Mouse (Mus musculus) lung, postnatal 10 days (tissue): ENCODE data around the gene Abhd12b.

Source experiments
- DNase-seq: peaks from one replicate; pipeline ENCODE4 v3.0.0; 2021

Gene Abhd12b

DNA sequence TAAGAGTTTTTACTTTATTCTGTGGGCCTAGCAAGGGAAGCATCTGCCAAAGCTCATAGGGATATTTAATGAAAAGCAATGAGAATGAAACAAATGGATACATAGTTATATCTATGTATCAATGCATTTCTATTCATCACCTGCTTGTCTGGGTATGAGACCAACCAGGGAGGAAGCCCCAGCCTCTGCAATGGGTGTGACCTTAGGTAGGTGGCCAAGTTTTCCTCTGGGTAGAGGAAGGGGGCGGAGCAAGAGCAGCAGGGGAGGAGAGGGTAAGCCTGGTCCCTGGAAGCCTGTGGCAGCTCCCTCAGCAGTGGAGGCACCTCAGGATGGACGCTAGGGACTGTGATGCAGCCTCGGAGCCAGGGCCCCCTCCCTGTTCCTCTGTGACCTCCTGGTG, at the start of gene Abhd12b:
Gene Abhd12b, plus strand, starts transcription at position 301 of the 400 bp plus-strand sequence.
- no peak for DNase-seq

DNA sequence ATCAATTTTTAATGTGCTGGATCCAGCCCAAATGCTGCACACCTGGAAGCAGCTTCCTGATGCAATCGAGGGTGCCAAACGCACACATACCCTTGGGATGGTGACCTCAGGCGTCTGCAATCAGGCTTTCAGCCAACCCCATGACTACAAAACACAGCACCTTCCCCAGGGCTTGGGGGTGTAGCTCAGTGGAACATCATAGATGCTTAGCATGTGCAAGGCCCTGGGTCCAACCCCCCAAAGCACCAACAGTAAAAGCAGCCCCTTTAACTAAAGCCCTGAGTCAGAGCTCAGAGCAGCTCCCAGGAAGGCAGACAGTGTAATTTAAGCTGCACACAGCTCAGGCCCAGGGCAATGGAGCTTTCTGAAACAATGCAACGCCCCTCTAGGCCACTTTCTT, 49.7 kb upstream of the Abhd12b start:
- DNase-seq: no peak

GRCm38 (mm10) chr12:70104776-70105420, 49.0 kb upstream of the Abhd12b start:
- no peak for DNase-seq

- no peak for DNase-seq
Observed at GRCm38 (mm10) chr12:70105885-70106284, 48.1 kb upstream of the Abhd12b start.

- no peak for DNase-seq
Observed at GRCm38 (mm10) chr12:70106508-70106907, 47.4 kb upstream of the Abhd12b start.

DNA sequence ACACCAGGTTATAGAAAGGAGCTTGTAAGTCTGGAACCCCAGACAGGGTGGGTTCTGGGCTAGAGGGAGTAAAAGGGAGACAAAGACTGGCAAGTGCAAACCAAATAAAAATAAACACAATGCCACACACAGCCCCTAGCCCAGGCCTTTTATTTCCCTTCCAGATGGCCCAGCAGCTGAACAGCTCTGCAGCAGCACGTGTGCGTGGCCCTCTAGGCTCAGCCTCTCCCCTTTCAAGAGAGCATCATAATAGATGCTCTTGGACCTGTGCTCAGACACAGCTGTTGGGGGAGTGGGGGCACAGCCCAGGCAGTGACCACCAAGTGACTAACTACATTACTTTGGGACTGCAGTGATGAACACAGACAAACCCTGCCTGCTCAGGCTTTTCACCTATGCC, 45.8 kb upstream of the Abhd12b start:
- DNase-seq: no peak

DNA sequence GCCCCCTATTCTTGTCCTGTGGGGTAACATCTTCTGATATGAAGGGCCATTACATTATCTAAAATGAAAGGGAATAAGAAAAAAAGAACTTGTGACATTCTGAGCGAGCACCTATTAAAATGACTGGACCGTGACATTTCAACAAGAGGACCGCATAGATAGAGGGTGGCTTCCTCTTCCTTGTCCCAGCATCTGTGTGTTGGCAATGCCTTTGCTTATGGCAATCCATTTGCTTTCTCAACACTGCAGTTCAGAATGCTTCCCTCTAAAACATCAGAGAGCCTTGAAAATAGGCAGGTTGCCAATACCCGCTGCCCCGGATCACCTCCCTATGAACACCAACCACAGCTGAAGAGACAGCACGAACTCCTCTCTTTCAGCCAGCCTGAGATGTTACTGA, 44.0 kb upstream of the Abhd12b start:
- peak; percentile 45 for DNase-seq

DNA sequence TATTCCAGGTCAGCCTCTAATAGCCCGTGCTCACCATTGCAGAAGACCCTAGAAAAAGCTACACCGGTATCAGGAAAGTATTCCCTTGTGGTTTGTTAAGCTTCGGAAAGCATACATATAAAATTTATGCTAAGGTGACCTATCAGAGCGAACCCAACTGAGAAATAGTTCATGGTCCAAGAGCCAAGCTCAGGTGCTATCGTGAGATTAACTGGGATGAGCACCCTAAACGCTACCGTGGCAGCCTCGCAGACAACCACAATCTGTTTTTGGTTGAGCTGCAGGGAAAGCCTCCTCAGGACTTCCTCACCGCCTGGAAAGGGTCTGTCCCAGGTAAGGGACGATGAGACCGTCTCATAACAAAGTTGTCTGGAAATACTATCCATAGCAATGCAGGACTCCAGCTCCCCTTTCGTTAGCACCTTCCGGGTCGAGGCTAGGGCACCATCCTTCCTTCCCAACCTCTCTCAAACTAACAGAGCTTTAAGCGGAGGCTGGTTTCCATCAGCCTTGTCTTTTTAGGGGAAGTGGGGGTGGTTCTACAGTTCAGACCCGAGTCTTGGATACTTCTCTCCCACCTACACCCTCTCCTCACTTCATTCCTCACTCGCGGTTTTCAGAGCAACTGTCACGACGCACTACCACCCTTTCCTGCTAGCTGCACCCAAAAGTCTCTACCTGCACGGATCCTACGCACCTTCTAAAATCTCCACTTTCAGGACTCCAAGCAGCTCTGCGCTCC, 43.4 kb upstream of the Abhd12b start:
- DNase-seq: no peak

DNA sequence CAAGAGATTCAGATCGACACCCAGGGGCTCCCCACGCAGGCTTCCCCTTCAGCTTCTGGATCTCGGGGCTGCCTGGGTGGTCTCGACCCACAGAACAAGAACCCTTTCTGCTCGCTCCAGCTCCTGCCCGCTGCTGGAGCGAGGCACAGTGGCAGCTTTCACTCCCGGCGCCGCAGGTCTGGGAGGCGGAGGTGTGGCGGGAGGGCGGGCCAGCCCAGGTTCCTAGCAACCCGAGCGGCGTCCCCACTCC, 42.9 kb upstream of the Abhd12b start:
- no peak for DNase-seq

DNA sequence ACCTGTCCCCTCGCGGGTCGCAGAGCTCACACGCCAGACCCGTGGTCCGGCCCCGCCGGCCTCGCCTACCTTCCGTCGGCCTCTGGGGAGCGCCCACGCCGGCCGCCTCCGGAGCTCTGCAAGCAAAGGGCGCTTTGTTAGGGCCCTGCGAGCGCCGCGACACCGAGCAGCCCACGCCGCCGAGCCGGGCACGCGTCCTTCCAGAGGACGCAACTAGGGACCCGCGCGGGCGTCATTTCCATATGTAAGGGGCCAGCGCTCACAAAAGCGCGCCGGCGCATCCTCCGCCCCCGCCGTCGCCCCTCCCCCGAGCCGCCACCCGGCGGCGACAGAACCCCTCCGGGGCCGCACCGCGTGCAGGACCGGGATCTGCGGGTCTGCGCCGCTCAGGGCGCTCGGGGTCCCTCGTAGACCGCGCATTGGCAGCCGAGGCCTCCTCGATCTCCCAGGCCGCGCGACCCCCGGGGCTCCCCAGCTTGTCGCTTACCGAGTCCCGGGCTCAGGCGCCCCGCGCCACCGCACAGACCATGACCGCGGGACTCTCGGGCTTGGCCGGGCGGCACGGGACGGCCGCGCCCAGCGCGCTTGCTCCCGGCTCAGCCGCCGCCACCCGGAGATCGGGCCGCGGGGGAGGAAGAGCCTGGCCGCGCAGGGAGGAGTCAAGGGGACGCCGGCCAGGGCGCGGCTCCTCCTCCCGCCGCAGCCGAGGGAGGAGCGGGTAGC, 42.4 kb upstream of the Abhd12b start:
- DNase-seq: peak; percentile 85

- no peak for DNase-seq
Observed at GRCm38 (mm10) chr12:70112090-70112383, 41.9 kb upstream of the Abhd12b start.

DNA sequence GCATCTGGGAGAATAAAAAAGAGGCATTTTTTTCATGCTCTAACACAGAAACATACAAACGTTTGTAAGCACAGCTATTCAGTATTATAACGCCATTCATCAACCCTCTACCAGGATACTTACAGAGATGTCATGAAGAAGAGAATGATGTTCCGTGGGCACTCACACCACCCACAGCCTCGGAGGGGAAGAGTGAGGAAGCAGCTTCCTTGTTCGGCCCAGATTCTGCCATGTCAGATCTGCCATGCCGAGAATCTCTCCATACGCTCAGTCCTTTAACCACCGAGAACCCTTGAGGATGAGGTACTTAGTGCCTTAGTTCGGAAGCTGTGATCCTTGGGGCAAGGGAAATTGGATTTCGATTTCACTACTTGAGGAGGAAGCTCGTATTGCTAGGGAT, 40.6 kb upstream of the Abhd12b start, which contains the start of gene Nin:
Gene Nin, minus strand, starts transcription at position 367 of the 400 bp plus-strand sequence.
- DNase-seq: no peak

DNA sequence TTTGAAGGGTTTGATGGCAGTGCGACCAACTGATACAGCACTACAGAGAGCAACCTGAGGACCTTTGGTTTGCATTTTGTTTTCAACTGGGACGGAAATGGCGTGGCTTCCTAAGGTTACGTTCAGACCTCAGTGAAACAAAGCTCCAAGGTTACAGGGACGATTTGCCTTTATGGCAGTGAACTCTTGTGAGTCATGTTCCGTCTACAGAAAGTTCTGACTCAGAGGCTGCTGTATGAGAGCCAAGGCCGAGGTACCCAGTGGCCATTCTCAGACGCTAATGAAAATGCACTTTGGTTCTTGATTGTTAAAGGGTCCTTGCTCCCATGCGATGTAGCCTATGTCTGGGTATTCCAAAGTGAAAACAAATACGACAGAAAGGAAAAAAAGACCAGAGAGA, 36.8 kb upstream of the Abhd12b start:
- no peak for DNase-seq

DNA sequence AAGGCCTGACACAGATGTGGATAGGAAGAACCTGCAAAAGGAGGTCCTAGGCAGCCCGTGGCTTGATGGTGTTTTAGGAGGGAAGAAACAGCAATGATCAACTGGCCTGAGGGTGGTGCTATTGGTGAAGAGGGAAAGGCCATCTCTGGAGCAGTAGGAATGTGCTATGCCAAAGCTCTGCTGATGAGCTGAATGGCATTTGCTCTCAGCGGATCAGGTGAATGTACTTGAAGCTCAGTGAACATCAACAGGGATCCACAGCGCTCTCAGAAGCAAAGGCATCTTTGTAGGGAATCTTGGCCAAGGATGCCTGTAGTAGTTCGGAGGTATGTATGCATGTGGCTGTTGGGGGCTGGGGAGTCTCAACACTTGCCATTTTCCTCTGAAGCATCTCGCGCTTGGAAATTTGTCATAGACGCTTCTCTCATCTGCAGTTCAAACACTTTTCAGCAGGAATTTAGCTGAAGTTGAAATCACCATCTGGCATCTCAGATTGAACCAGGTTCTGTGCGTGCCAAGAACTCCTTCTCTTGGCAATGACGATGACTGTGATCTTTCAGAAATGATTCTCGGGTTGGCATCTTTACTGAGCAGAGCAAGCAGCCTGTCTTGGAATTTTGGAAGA, 35.1 kb upstream of the Abhd12b start:
- DNase-seq: no peak

DNA sequence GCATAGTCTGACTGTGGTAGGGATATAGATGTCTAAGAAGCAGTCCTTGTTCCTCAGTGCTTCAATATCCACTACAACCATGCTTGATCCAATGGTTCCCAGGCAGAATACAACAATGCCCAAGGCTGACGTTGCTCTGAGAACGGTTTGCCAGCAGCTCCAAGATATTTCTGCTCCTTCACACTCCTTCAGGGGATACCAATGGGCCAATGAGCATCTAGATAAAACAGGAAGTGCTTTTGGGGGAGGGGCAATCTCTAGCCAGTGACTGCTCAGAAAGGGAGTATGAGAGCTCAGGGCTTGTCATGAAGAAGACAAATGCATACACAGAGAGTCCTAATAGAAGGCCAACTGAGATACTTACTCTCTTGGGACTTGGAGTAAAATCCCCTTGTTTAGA, 34.4 kb upstream of the Abhd12b start:
- DNase-seq: peak; percentile 32

DNA sequence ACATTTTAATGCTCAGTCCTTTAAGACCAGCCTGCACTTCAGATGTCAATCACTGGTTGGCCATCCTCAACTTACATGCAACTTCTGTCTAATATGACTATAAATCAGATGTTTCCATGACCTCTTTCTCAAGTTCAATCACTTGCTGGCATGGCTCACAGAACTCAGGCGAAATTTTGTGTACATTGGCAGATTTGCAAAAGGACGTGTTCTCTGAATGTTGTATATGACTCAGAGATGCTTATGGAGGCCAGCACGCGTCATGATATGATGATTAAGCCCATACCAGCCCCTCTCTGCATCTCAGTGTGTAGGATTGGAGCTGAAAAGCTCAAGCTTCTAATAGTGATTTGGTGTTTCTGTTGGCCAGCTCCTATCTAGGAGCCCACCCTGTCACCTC, 27.3 kb upstream of the Abhd12b start:
- no peak for DNase-seq

DNA sequence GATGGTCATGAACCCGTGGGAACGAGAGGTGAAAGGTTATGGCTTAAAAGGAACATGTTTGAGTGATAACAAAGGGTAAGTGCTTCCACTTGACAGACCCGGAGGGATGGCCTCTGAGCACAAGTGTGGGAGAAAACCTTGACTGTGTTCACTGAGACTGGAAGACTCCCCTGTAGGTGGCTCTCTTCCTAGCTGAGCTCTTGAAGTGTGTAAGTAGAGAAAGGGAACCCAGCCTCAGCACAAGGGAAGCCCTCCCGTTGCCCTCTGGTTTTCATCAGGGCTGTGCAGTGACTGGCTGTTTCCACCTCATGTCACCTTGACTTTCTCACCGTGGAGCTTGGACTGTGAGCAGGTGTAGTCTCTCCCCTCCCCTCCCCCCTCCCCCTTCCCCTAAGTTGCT, 24.8 kb upstream of the Abhd12b start:
- DNase-seq: no peak

DNA sequence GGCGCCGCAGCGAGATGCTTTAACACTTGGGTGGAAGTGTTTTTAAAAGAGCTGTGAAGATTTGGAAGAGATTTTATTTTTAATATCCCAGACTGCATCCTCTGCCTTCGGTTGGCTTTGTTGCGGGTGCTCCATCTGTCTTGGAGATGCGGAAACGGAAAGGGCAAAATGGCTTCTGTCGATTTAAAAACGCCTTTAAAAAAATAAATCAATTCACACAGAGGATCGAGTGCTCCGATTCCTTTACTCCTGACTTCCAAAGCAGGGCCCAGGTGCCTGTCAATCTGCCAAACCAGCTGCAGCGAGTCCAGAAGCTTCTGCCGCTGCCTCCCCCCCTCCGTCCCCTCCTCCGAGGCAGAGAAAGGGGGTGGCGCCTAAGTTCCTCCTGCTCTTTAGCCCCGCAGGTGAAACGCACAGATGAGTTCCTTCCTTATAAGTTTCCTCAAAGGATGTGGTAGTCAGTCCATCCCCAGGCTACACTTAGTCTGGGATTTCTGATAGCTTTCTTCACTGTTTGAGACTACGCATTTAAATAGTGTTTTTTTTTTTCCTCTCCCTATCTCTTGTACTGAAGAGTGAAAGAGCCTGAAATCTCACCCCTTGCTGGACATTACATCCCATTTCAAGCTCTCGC, 22.8 kb upstream of the Abhd12b start:
- DNase-seq: peak; percentile 32

- DNase-seq: no peak
Observed at GRCm38 (mm10) chr12:70134627-70135235, 19.2 kb upstream of the Abhd12b start.

GRCm38 (mm10) chr12:70136185-70136756, 17.7 kb upstream of the Abhd12b start:
- DNase-seq: peak; percentile 45

GRCm38 (mm10) chr12:70137095-70137494, 16.8 kb upstream of the Abhd12b start:
- DNase-seq: no peak

DNA sequence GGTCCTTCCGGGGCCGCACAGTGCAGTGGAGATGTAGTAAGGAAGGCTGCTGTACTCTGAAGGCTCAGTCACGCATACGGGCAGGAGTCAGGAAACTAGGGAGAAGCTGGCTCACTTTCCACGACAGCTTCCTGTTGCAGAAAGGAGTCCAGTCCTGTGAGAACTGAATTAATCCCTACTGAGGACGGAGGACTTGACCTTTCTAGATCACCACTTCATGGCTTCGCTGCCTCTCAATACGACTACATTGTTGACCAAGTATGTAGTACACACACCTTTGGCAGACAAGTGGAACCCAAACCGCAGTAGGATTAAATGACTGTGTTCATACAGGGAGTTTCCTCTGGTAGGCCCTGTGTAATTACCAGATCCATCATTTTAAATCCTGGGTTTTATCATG, 16.3 kb upstream of the Abhd12b start:
- no peak for DNase-seq

GRCm38 (mm10) chr12:70139871-70140270, 14.1 kb upstream of the Abhd12b start:
- DNase-seq: no peak
